Mouse (Mus musculus) v-Abl transformed pro-B cells (cell line): ENCODE results near the gene Apela.

Experiments used
- in situ Hi-C, 2 experiments: fragments of 400-800 bp; cut with MboI; formaldehyde crosslinking; loops; one replicate each; pipeline ENCODE4 v1.15.1; 2025; ENCODE audit not compliant: unreplicated experiment in 2 of 2

Gene Apela

GRCm38 (mm10) chr8:65037117-65037533 is at the start of gene Apela:
Gene Apela (minus strand): TSS chr8:65037336.
- in situ Hi-C loops = no loop called here

- in situ Hi-C loops = no loop called here
Observed at GRCm38 (mm10) chr8:65085680-65086079, 48.5 kb upstream of the Apela start.

- in situ Hi-C loops = no loop called here
Observed at GRCm38 (mm10) chr8:65080731-65081130, 43.6 kb upstream of the Apela start.

GRCm38 (mm10) chr8:65074733-65075132 is 37.6 kb upstream of the Apela start, which contains the start of gene Gm10663:
Gene Gm10663 (plus strand): TSS chr8:65075033.
- in situ Hi-C loops = no loop called here

- in situ Hi-C loops = no loop called here
Observed at GRCm38 (mm10) chr8:65070996-65071395, 33.9 kb upstream of the Apela start.

- in situ Hi-C loops = no loop called here
Observed at GRCm38 (mm10) chr8:65068473-65068819, 31.3 kb upstream of the Apela start.

GRCm38 (mm10) chr8:65067694-65068472 is 30.7 kb upstream of the Apela start:
- in situ Hi-C loops = no loop called here

GRCm38 (mm10) chr8:65067031-65067430 is 29.9 kb upstream of the Apela start:
- in situ Hi-C loops = no loop called here

- in situ Hi-C loops = no loop called here
Observed at GRCm38 (mm10) chr8:65065622-65066021, 28.5 kb upstream of the Apela start.

GRCm38 (mm10) chr8:65064071-65064470 is 26.9 kb upstream of the Apela start:
- in situ Hi-C loops = no loop called here

GRCm38 (mm10) chr8:65062195-65062594 is 25.1 kb upstream of the Apela start:
- in situ Hi-C loops = no loop called here

GRCm38 (mm10) chr8:65056722-65057121 is 19.6 kb upstream of the Apela start:
- in situ Hi-C loops = no loop called here

- in situ Hi-C loops = no loop called here
Observed at GRCm38 (mm10) chr8:65053968-65054367, 16.8 kb upstream of the Apela start.

GRCm38 (mm10) chr8:65053554-65053953 is 16.4 kb upstream of the Apela start:
- in situ Hi-C loops = no loop called here

GRCm38 (mm10) chr8:65047801-65048200 is 10.7 kb upstream of the Apela start:
- in situ Hi-C loops = no loop called here

- in situ Hi-C loops = no loop called here
Observed at GRCm38 (mm10) chr8:65047193-65047592, 10.1 kb upstream of the Apela start.

- in situ Hi-C loops = no loop called here
Observed at GRCm38 (mm10) chr8:65046565-65046964, 9.4 kb upstream of the Apela start.

- in situ Hi-C loops = no loop called here
Observed at GRCm38 (mm10) chr8:65034136-65034535, 3.0 kb downstream of the Apela start.

GRCm38 (mm10) chr8:65033056-65033455 is 4.1 kb downstream of the Apela start:
- in situ Hi-C loops = no loop called here

GRCm38 (mm10) chr8:65032107-65032506 is 5.0 kb downstream of the Apela start:
- in situ Hi-C loops = no loop called here

GRCm38 (mm10) chr8:65030735-65031485 is 6.2 kb downstream of the Apela start:
- in situ Hi-C loops = no loop called here

GRCm38 (mm10) chr8:65029776-65030175 is 7.4 kb downstream of the Apela start:
- in situ Hi-C loops = loop anchor here (5.0 kb wide), 1 partner anchor 1413 kb away; no protein-coding TSS in a partner anchor
